Mouse (Mus musculus) retina, embryonic 14.5 days (tissue): Measurements from ENCODE around the gene Abl2.
A peak's percentile ranks its signal among the peaks of the same experiment; 100 is the strongest.

Experiments
- DNase-seq: peaks from one replicate; pipeline ENCODE4 v3.0.0-alpha.2; 2015; ENCODE audit warnings: low spot score

Gene Abl2

GRCm38 (mm10) chr1:156584175-156584574 lies 25.6 kb downstream of the Abl2 start:
- peak; percentile 54 for DNase-seq

- no peak for DNase-seq
These were observed 26.9 kb downstream of the Abl2 start for GRCm38 (mm10) chr1:156585512-156585911.

GRCm38 (mm10) chr1:156589811-156590305 lies 31.3 kb downstream of the Abl2 start:
- no peak for DNase-seq

GRCm38 (mm10) chr1:156590357-156590756 lies 31.8 kb downstream of the Abl2 start:
- no peak for DNase-seq

GRCm38 (mm10) chr1:156593267-156593666 lies 34.7 kb downstream of the Abl2 start:
- DNase-seq = no peak

GRCm38 (mm10) chr1:156597089-156597488 lies 38.5 kb downstream of the Abl2 start:
- DNase-seq = no peak

- DNase-seq = no peak
These were observed 44.0 kb downstream of the Abl2 start for GRCm38 (mm10) chr1:156602545-156602944.

GRCm38 (mm10) chr1:156605094-156605866 lies 46.7 kb downstream of the Abl2 start:
- no peak for DNase-seq

GRCm38 (mm10) chr1:156605940-156606339 lies 47.4 kb downstream of the Abl2 start:
- no peak for DNase-seq

- no peak for DNase-seq
These were observed 49.9 kb downstream of the Abl2 start for GRCm38 (mm10) chr1:156608496-156608895.

- no peak for DNase-seq
These were observed 51.7 kb downstream of the Abl2 start for GRCm38 (mm10) chr1:156610257-156610656.

- peak; percentile 65 for DNase-seq
These were observed 55.4 kb downstream of the Abl2 start for GRCm38 (mm10) chr1:156613855-156614530.

GRCm38 (mm10) chr1:156614710-156615109 lies 56.1 kb downstream of the Abl2 start:
- DNase-seq = peak; percentile 25

GRCm38 (mm10) chr1:156615381-156616133 lies 57.0 kb downstream of the Abl2 start:
- no peak for DNase-seq

- DNase-seq = no peak
These were observed 58.5 kb downstream of the Abl2 start for GRCm38 (mm10) chr1:156616989-156617598.

- DNase-seq = no peak
These were observed 59.2 kb downstream of the Abl2 start for GRCm38 (mm10) chr1:156617811-156618210.

- peak; percentile 43 for DNase-seq
These were observed 61.8 kb downstream of the Abl2 start for GRCm38 (mm10) chr1:156620292-156620909.

GRCm38 (mm10) chr1:156620951-156621350 lies 62.4 kb downstream of the Abl2 start:
- no peak for DNase-seq

- DNase-seq = no peak
These were observed 65.6 kb downstream of the Abl2 start for GRCm38 (mm10) chr1:156624231-156624630.

- no peak for DNase-seq
These were observed 68.1 kb downstream of the Abl2 start for GRCm38 (mm10) chr1:156626729-156627128.

GRCm38 (mm10) chr1:156629984-156630383 lies 71.4 kb downstream of the Abl2 start:
- DNase-seq = no peak

- DNase-seq = no peak
These were observed 72.4 kb downstream of the Abl2 start for GRCm38 (mm10) chr1:156630965-156631364.
